Mouse (Mus musculus): ENCODE measurements around the gene Lrrc55.

GRCm38 (mm10) chr2:85187582-85188151 lies 9.3 kb downstream of the Lrrc55 start:
- TF ChIP-seq CTCF (conservative IDR thresholded peaks at IDR 0.05; ENCODE audit: low read length) (no peak), POU5F1 (IDR thresholded peaks at IDR 0.05; ENCODE audit: borderline replicate concordance, low read length) (no peak)
